Mouse (Mus musculus) stomach, postnatal 0 days (tissue): ENCODE measurements around the gene Tmem268. TPM values are rescaled to one million over a fixed set of nuclear protein-coding genes. Genes with fewer than 3 reads are reported as not detected.

Experiments
- ATAC-seq: fragments of 200-750 bp; cut with Nextera tagmentation; 2 replicates; pipeline ENCODE4 v1.8.0; 2017; ENCODE audit not compliant: low FRiP score, low TSS enrichment
- DNase-seq: peaks from one replicate; pipeline ENCODE4 v3.0.0-alpha.2; 2016; ENCODE audit warnings: low spot score
- H3K27ac ChIP-seq: fragments of 300-500 bp; sonication (generic); replicated peaks from 2 replicates; pipeline ENCODE4 v1.5.1; 2014; ENCODE audit warnings: mild to moderate bottlenecking, control low read depth
- H3K27me3 ChIP-seq: fragments of 300-500 bp; sonication (generic); 2 replicates; pipeline ENCODE4 v1.6.1; 2014; ENCODE audit warnings: low read length; ENCODE audit not compliant: control insufficient read depth, insufficient read depth
- H3K36me3 ChIP-seq: fragments of 300-500 bp; sonication (generic); 2 replicates; pipeline ENCODE4 v1.6.1; 2014; ENCODE audit warnings: low read length, mixed read lengths; ENCODE audit not compliant: control insufficient read depth, insufficient read depth
- H3K4me1 ChIP-seq: fragments of 300-500 bp; sonication (generic); replicated peaks from 2 replicates; pipeline ENCODE4 v1.6.1; 2014; ENCODE audit warnings: antibody characterized with exemption; ENCODE audit not compliant: control insufficient read depth, insufficient read depth
- H3K4me2 ChIP-seq: fragments of 300-500 bp; sonication (generic); replicated peaks from 2 replicates; pipeline ENCODE4 v1.6.1; 2014; ENCODE audit warnings: low read depth, mild to moderate bottlenecking, control low read depth, moderate library complexity
- H3K4me3 ChIP-seq: fragments of 300-500 bp; sonication (generic); 2 replicates; pipeline ENCODE4 v1.5.1; 2014; ENCODE audit warnings: low read depth, low read length, control low read depth
- H3K9ac ChIP-seq: fragments of 300-500 bp; sonication (generic); 2 replicates; pipeline ENCODE4 v1.6.1; 2014; ENCODE audit warnings: mild to moderate bottlenecking, low read length, control low read depth, mixed read lengths
- H3K9me3 ChIP-seq: fragments of 300-500 bp; sonication (generic); 2 replicates; pipeline ENCODE4 v1.6.1; 2016; ENCODE audit warnings: low read length; ENCODE audit not compliant: control insufficient read depth
- CTCF ChIP-seq: IDR thresholded peaks from 2 replicates; pipeline ENCODE4 v1.5.1; 2016; ENCODE audit warnings: antibody characterized with exemption, low read depth, mild to moderate bottlenecking, moderate library complexity
- EP300 ChIP-seq: optimal IDR thresholded peaks from 2 replicates; pipeline ENCODE3; 2016; ENCODE audit warnings: antibody characterized with exemption
- WGBS: fragments of 180-500 bp; shearing (Covaris S2); extraction: QIAGEN DNeasy Blood & Tissue Kit; methylation state at CpG from one replicate; pipeline ENCODE4 v1.1.7; 2014; 5-methylcytosine and 5-hydroxymethylcytosine counted together
- polyA plus RNA-seq: library from polyadenylated mRNA; unstranded; fragments of >200 nt; fragmentation: Nextera tagmentation; extraction: Ambion mirVana; gene quantifications from 2 replicates; pipeline ENCODE4 v1.2.1, GENCODE M21; 2015

Tmem268 gene
- polyA plus RNA-seq, 1 experiment from 2014 or later = 4.3 TPM

DNA sequence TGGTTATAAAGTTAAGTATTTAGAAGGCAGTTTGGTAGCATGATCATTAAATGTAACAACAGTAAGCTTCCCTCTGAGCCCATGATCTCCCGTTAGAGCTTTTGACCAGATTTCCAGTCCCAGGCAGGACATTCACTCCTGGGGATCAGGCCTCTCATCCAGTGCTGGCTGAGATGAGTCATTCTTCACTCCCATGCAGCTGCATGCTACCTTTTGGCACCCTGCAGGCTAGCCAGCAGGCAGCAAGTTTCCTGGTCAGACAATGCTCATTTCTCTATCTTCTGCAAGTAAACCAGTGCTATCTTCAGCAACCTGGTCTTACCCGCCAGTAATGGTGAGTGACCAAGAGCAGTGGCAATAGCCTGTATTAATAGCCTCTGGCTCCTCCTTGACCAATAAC, 74.6 kb downstream of the Tmem268 start:
- Histone ChIP-seq H3K4me2 (no peak overlapping the region), H3K4me1 (no peaks in the 10 kb centered on the region), H3K9me3 (no peaks in the 10 kb centered on the region), H3K4me3 (no peak overlapping the region), H3K27me3 (no peaks in the 10 kb centered on the region), H3K36me3 (no peaks in the 10 kb centered on the region), H3K9ac (no peak overlapping the region), H3K27ac (no peak overlapping the region)
- WGBS = 78% methylated on average over 2 of the region's 2 CpGs
- no peak for TF ChIP-seq EP300
- no peak for TF ChIP-seq CTCF
- ATAC-seq = no peak
- DNase-seq = no peak

Other genes starting within 250 kb of the Tmem268 start
- gene Orm1, start 214.2 kb upstream of the Tmem268 start, polyA plus RNA-seq = 16.3 and 17.4 TPM in 2 replicates
- not detected in 2 replicates for gene Orm3, start 202.6 kb upstream of the Tmem268 start, polyA plus RNA-seq
- not detected in 2 replicates for gene Orm2, start 196.3 kb upstream of the Tmem268 start, polyA plus RNA-seq
- gene Akna, start 155.4 kb upstream of the Tmem268 start, polyA plus RNA-seq = 2.0 and 2.2 TPM in 2 replicates
- gene Whrn, start 62.8 kb upstream of the Tmem268 start, polyA plus RNA-seq = 1.2 and 2.0 TPM in 2 replicates
- 221 and 234 TPM in 2 replicates for gene Atp6v1g1, start 14.0 kb upstream of the Tmem268 start, polyA plus RNA-seq
- gene Gm11213, start 46.5 kb downstream of the Tmem268 start, polyA plus RNA-seq = not detected in 2 replicates
- gene Tex48, start 63.6 kb downstream of the Tmem268 start, polyA plus RNA-seq = not detected in 2 replicates
- gene Gm11214, start 104.6 kb downstream of the Tmem268 start, polyA plus RNA-seq = not detected in 2 replicates
- 0.04 and 0.18 TPM in 2 replicates for gene Tnfsf15, start 186.3 kb downstream of the Tmem268 start, polyA plus RNA-seq